Comparison of ENCODE assay signal across 8 mouse cellular contexts in genomic region chr5:139932595-139933271, GRCm38 (mm10). TPM values are rescaled to one million over a fixed set of nuclear protein-coding genes. Genes with fewer than 3 reads are reported as not detected.
DNase-seq lines count a peak whose midpoint lies in the region; ATAC-seq lines count a peak whose summit lies in the region.

No protein-coding gene starts in this region.

- no peak overlapping the region for H3K27ac ChIP-seq in liver, embryonic 12.5 days
- no peak overlapping the region for H3K27ac ChIP-seq in heart, embryonic 14.5 days (replicated peaks in 1 of 2; ENCODE audit: control insufficient read depth in 1 of 2, insufficient read depth in 1 of 2, low read depth in 2 of 2, low read length in 2 of 2)
- no peak overlapping the region for H3K27ac ChIP-seq in lung, embryonic 15.5 days

- H3K9ac ChIP-seq in liver, embryonic 12.5 days, result no peak overlapping the region
- no peak overlapping the region for H3K9ac ChIP-seq in heart, embryonic 14.5 days (ENCODE audit: low read length)
- no peak overlapping the region for H3K9ac ChIP-seq in lung, embryonic 15.5 days

- no peaks in the 10 kb centered on the region for H3K9me3 ChIP-seq in liver, embryonic 12.5 days (replicated peaks)
- no peaks in the 10 kb centered on the region for H3K9me3 ChIP-seq in heart, embryonic 14.5 days (ENCODE audit: control insufficient read depth, low read length)
- H3K9me3 ChIP-seq in lung, embryonic 15.5 days, result no peaks in the 10 kb centered on the region

- no peak overlapping the region for H3K4me2 ChIP-seq in liver, embryonic 12.5 days
- H3K4me2 ChIP-seq in heart, embryonic 14.5 days (ENCODE audit: low read length), result 0 out of 2 replicates have a peak overlapping the region, but pooled peaks have one; percentile 6
- H3K4me2 ChIP-seq in lung, embryonic 15.5 days, result no peak overlapping the region

- no peak for ATAC-seq in liver, embryonic 12.5 days
- peak; percentile 40; the same call in 1 of the 2 replicates for ATAC-seq in heart, embryonic 14.5 days (ENCODE audit: insufficient number of reproducible peaks, insufficient read depth, low FRiP score, low read depth)
- peak; percentile 72 for ATAC-seq in lung, embryonic 15.5 days (ENCODE audit: borderline replicate concordance, extremely low read depth, low FRiP score, low TSS enrichment)

- WGBS in liver, embryonic 12.5 days (ENCODE audit: insufficient replicate concordance), result 30% methylated on average over 13 of the region's 13 CpGs
- WGBS in heart, embryonic 14.5 days, result 34% methylated on average over 13 of the region's 13 CpGs
- WGBS in lung, embryonic 15.5 days, result 31% methylated on average over 13 of the region's 13 CpGs

- H3K36me3 ChIP-seq in liver, embryonic 12.5 days, result no peaks in the 10 kb centered on the region
- no peaks in the 10 kb centered on the region for H3K36me3 ChIP-seq in heart, embryonic 14.5 days (ENCODE audit: control insufficient read depth, insufficient read depth, low read length)
- no peaks in the 10 kb centered on the region for H3K36me3 ChIP-seq in lung, embryonic 15.5 days

- H3K27me3 ChIP-seq in liver, embryonic 12.5 days (replicated peaks), result peaks cover 33% of the 10 kb centered on the region
- peaks cover 25% of the 10 kb centered on the region; the same call in 1 of the 2 replicates for H3K27me3 ChIP-seq in heart, embryonic 14.5 days (ENCODE audit: control insufficient read depth, insufficient read depth, low read length)
- H3K27me3 ChIP-seq in lung, embryonic 15.5 days, result peaks cover 10% of the 10 kb centered on the region; the same call in 1 of the 2 replicates

- peak; percentile 61 for DNase-seq in liver
- DNase-seq in c-Kit-positive CD71-positive TER-119-positive erythroid progenitor cells, embryonic 14.5 days (ENCODE audit: low spot score), result peak; percentile 23
- DNase-seq in kidney, postnatal 14 days, result peak; percentile 87
- DNase-seq in right cerebral cortex, adult 18-20 months, result peak; percentile 85
- no peak for DNase-seq in cerebellum, postnatal 36 days

- H3K4me3 ChIP-seq in liver, embryonic 12.5 days, result no peak overlapping the region
- H3K4me3 ChIP-seq in heart, embryonic 14.5 days (ENCODE audit: control insufficient read depth in 1 of 2, insufficient read depth in 1 of 2, low read depth in 1 of 2, low read length in 2 of 2), result no peak overlapping the region
- no peak overlapping the region for H3K4me3 ChIP-seq in lung, embryonic 15.5 days

- H3K4me1 ChIP-seq in liver, embryonic 12.5 days, result peaks cover 11% of the 10 kb centered on the region; the same call in 1 of the 2 replicates
- H3K4me1 ChIP-seq in heart, embryonic 14.5 days (ENCODE audit: control insufficient read depth in 2 of 2, insufficient read depth in 2 of 2, low read length in 2 of 2), result peaks cover 9 to 12% of the 10 kb centered on the region in 2 experiments; a peak in 3 of 4 replicates
- peaks cover 28% of the 10 kb centered on the region for H3K4me1 ChIP-seq in lung, embryonic 15.5 days

RNA-seq across cellular contexts. Expression of gene Elfn1, which starts 25.0 kb away (rescaled TPM):
- 0.05 and 0.14 TPM in 2 replicates for polyA plus RNA-seq in liver, embryonic 12.5 days (2016; fragmentation: Nextera tagmentation; extraction: Ambion mirVana)
- 0.07 TPM in 1 of 2 replicates, not detected in the other for polyA plus RNA-seq in heart, embryonic 14.5 days (2014; fragmentation: Nextera tagmentation; extraction: Ambion mirVana)
- polyA plus RNA-seq in lung, embryonic 15.5 days (2015; fragmentation: Nextera tagmentation; extraction: Ambion mirVana), result 0.11 and 0.47 TPM in 2 replicates

Comparison
In these comparisons a context has a peak if more than half of its experiments do, and no peak if none do; other contexts are left out.
1. DNase-seq: peak in liver (single experiment), c-Kit-positive CD71-positive TER-119-positive erythroid progenitor cells, embryonic 14.5 days (single experiment), kidney, postnatal 14 days (single experiment) and right cerebral cortex, adult 18-20 months (single experiment); none in cerebellum, postnatal 36 days (0 of 2).